Mouse (Mus musculus) mammary gland, adult 2 months (tissue): ENCODE results near the gene Herc2. TPM values are rescaled to one million over a fixed set of nuclear protein-coding genes. Genes with fewer than 3 reads are reported as not detected.

Source experiments
- polyA plus RNA-seq: library from polyadenylated mRNA; depleted of rRNA; stranded (reverse); fragments of >200 nt; gene quantifications from 2 replicates; pipeline ENCODE4 v1.2.3, GENCODE M21; 2012; ENCODE audit warnings: low replicate concordance; rRNA removed

Gene Herc2
- polyA plus RNA-seq: 21.2 and 21.8 TPM in 2 replicates

DNA sequence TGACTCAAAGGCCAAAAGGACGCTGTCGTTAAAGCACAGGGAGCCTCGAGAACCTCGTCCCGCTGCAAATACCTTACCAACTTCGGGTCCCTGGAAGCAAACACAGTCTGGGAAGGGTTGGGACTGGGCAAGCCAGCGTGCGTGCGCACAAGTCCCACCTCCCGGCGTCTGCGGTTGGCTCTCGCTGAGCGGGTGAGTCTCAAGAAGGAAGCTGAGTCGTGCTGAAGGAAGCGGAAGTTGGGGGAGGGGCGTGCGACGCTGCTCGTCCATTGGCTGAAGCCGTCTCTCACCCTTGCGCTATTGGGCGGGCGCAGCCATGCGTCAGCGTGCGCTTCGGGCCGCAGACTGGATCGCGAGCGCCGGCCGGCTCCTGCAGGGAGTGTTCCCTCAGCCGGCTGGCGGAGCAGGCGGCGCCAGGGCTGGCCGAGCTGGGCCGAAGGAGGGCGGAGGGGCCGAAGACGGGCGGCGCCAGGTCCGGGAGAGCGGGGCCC is at the start of gene Herc2:
Gene Herc2, plus strand, starts transcription at position 366 of the 491 bp plus-strand sequence.

DNA sequence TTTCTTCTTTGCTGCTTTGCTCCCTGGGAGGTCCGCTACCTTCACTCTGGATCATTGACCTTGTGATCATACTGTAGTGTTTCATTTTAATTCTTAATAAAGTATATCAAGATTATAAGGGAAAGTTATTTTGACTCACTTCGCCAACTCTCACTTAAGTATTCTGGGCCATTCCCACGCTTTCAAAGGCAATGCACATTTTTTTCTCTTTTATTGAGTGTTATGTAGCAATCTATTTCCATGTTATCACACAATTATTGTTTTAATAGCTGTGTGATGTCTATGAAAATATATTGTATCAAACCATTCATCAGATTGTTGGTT is 30.1 kb upstream of the Herc2 start, which contains the start of gene Nipa1:
Gene Nipa1, minus strand, starts transcription at position 25 of the 324 bp plus-strand sequence.

DNA sequence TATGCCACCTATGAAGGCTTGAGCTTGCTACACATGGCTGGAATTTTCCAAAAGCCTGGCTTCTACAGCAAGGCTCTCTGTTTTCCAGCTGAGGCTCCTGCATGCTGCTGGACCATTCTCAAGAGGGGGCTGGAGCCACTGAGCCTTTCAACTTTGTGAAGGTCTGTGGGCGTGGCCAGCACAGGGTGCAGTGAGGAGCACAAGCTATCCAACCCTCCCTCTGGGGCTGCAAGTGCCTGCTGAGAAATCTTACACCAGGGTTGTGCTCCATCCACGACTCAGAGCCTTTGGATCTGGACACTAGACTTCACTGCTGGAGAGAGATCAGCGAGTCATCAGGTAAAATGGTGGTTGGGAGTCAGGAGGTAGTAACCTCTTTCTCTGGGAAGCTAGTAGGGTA is 189.5 kb downstream of the Herc2 start, which contains the start of gene Oca2:
Gene Oca2, plus strand, starts transcription at position 218 of the 400 bp plus-strand sequence.

Other genes with a start within 250 kb of the Herc2 start
- 27.4 and 54.0 TPM in 2 replicates for gene Cyfip1, start 208.5 kb upstream of the Herc2 start, polyA plus RNA-seq
- gene Nipa2, start 87.7 kb upstream of the Herc2 start, polyA plus RNA-seq: 8.4 and 30.1 TPM in 2 replicates
- 2.8 and 3.9 TPM in 2 replicates for gene Nipa1, start 30.2 kb upstream of the Herc2 start, polyA plus RNA-seq
- 0.06 TPM in 1 of 2 replicates, not detected in the other for gene Oca2, start 189.6 kb downstream of the Herc2 start, polyA plus RNA-seq